Mouse (Mus musculus): ENCODE results near the gene Zc3hav1. TPM values are rescaled to one million over a fixed set of nuclear protein-coding genes. Genes with fewer than 3 reads are reported as not detected.

Zc3hav1 gene
- polyA plus RNA-seq, 1 experiment from 2014 or later, result 23.4 TPM

- ATAC-seq (ENCODE audit: insufficient read depth), result peak; percentile 16; the same call in 1 of the 2 replicates
- Histone ChIP-seq H3K4me1 (replicated peaks) (peaks cover 63% of the 10 kb centered on the region), H3K27ac (replicated peaks) (peak overlapping the region; percentile 100; the same call in 1 of the 2 replicates), H3K4me3 (replicated peaks) (no peak overlapping the region), H3K27me3 (no peaks in the 10 kb centered on the region), H3K9me3 (replicated peaks) (no peaks in the 10 kb centered on the region), H3K9ac (no peak overlapping the region), H3K36me3 (replicated peaks) (peaks cover 78% of the 10 kb centered on the region), H3K4me2 (no peak overlapping the region)
- WGBS (ENCODE audit: insufficient replicate concordance), result 76% methylated on average over 6 of the region's 6 CpGs
These were observed 16.5 kb downstream of the Zc3hav1 start for GRCm38 (mm10) chr6:38337951-38338350.

GRCm38 (mm10) chr6:38337166-38337705, 17.2 kb downstream of the Zc3hav1 start:
- 86% methylated on average over 4 of the region's 4 CpGs for WGBS (ENCODE audit: insufficient replicate concordance)

GRCm38 (mm10) chr6:38335264-38335663, 19.1 kb downstream of the Zc3hav1 start:
- peaks cover 40% of the 10 kb centered on the region for H3K4me1 ChIP-seq (replicated peaks)
- H3K4me2 ChIP-seq, result no peak overlapping the region
- peaks cover 100% of the 10 kb centered on the region for H3K36me3 ChIP-seq (replicated peaks)
- no peaks in the 10 kb centered on the region for H3K27me3 ChIP-seq
- no peaks in the 10 kb centered on the region for H3K9me3 ChIP-seq (replicated peaks)
- no peak overlapping the region for H3K9ac ChIP-seq
- 81% methylated on average over 6 of the region's 6 CpGs for WGBS (ENCODE audit: insufficient replicate concordance)
- H3K27ac ChIP-seq (replicated peaks), result 0 out of 2 replicates have a peak overlapping the region, but pooled peaks have one; percentile 7
- no peak overlapping the region for H3K4me3 ChIP-seq (replicated peaks)
- no peak for ATAC-seq (ENCODE audit: insufficient read depth)

More at GRCm38 (mm10) chr6:38337166-38337705, 17.2 kb downstream of the Zc3hav1 start:
- Histone ChIP-seq H3K27ac (replicated peaks) (no peak overlapping the region), H3K9me3 (replicated peaks) (no peaks in the 10 kb centered on the region), H3K36me3 (replicated peaks) (peaks cover 85% of the 10 kb centered on the region), H3K4me3 (replicated peaks) (no peak overlapping the region), H3K9ac (no peak overlapping the region), H3K4me1 (replicated peaks) (peaks cover 57% of the 10 kb centered on the region), H3K4me2 (no peak overlapping the region), H3K27me3 (no peaks in the 10 kb centered on the region)
- no peak for ATAC-seq (ENCODE audit: insufficient read depth)

GRCm38 (mm10) chr6:38326596-38326995, 27.8 kb downstream of the Zc3hav1 start:
- Histone ChIP-seq H3K9me3 (replicated peaks) (no peaks in the 10 kb centered on the region), H3K4me3 (replicated peaks) (no peak overlapping the region), H3K9ac (no peak overlapping the region), H3K36me3 (replicated peaks) (peaks cover 98% of the 10 kb centered on the region), H3K4me2 (no peak overlapping the region), H3K27ac (replicated peaks) (no peak overlapping the region; the same call in 1 of the 2 replicates), H3K4me1 (replicated peaks) (no peaks in the 10 kb centered on the region), H3K27me3 (no peaks in the 10 kb centered on the region)
- WGBS (ENCODE audit: insufficient replicate concordance), result 61% methylated on average over 4 of the region's 4 CpGs
- no peak for ATAC-seq (ENCODE audit: insufficient read depth)

GRCm38 (mm10) chr6:38320621-38321020, 33.8 kb downstream of the Zc3hav1 start:
- peaks cover 98% of the 10 kb centered on the region for H3K36me3 ChIP-seq (replicated peaks)
- no peak for ATAC-seq (ENCODE audit: insufficient read depth)

GRCm38 (mm10) chr6:38316050-38316449, 38.4 kb downstream of the Zc3hav1 start:
- Histone ChIP-seq H3K27ac (replicated peaks) (peak overlapping the region; percentile 92), H3K4me3 (replicated peaks) (peak overlapping the region; percentile 17), H3K4me1 (replicated peaks) (peaks cover 30% of the 10 kb centered on the region), H3K9ac (peak overlapping the region; percentile 26), H3K4me2 (peak overlapping the region; percentile 62), H3K9me3 (replicated peaks) (no peaks in the 10 kb centered on the region), H3K36me3 (replicated peaks) (peaks cover 100% of the 10 kb centered on the region), H3K27me3 (no peaks in the 10 kb centered on the region)
- ATAC-seq (ENCODE audit: insufficient read depth), result peak; percentile 93
- WGBS (ENCODE audit: insufficient replicate concordance), result 72% methylated on average over 4 of the region's 4 CpGs

More at GRCm38 (mm10) chr6:38320621-38321020, 33.8 kb downstream of the Zc3hav1 start:
- Histone ChIP-seq H3K4me1 (replicated peaks) (peaks cover 24% of the 10 kb centered on the region), H3K9ac (no peak overlapping the region), H3K4me3 (replicated peaks) (no peak overlapping the region), H3K27me3 (no peaks in the 10 kb centered on the region), H3K4me2 (no peak overlapping the region), H3K9me3 (replicated peaks) (no peaks in the 10 kb centered on the region), H3K27ac (replicated peaks) (no peak overlapping the region)
- 77% methylated on average over 9 of the region's 9 CpGs for WGBS (ENCODE audit: insufficient replicate concordance)

- Histone ChIP-seq H3K36me3 (replicated peaks) (peaks cover 100% of the 10 kb centered on the region), H3K4me1 (replicated peaks) (no peaks in the 10 kb centered on the region), H3K4me3 (replicated peaks) (no peak overlapping the region), H3K27me3 (no peaks in the 10 kb centered on the region), H3K9ac (no peak overlapping the region), H3K9me3 (replicated peaks) (no peaks in the 10 kb centered on the region), H3K4me2 (no peak overlapping the region), H3K27ac (replicated peaks) (peak overlapping the region; percentile 24; the same call in 1 of the 2 replicates)
- no peak for ATAC-seq (ENCODE audit: insufficient read depth)
These were observed 44.7 kb downstream of the Zc3hav1 start for GRCm38 (mm10) chr6:38309741-38310140.

- Histone ChIP-seq H3K4me2 (no peak overlapping the region), H3K27me3 (no peaks in the 10 kb centered on the region), H3K9ac (no peak overlapping the region), H3K4me1 (replicated peaks) (no peaks in the 10 kb centered on the region), H3K36me3 (replicated peaks) (peaks cover 70% of the 10 kb centered on the region), H3K27ac (replicated peaks) (no peak overlapping the region), H3K9me3 (replicated peaks) (no peaks in the 10 kb centered on the region), H3K4me3 (replicated peaks) (no peak overlapping the region)
- ATAC-seq (ENCODE audit: insufficient read depth), result no peak
- 80% methylated on average over 3 of the region's 3 CpGs for WGBS (ENCODE audit: insufficient replicate concordance)
These were observed 49.4 kb downstream of the Zc3hav1 start for GRCm38 (mm10) chr6:38304981-38305380.

GRCm38 (mm10) chr6:38298761-38299401, 55.5 kb downstream of the Zc3hav1 start, which contains the start of gene Zc3hav1l:
Zc3hav1l (minus strand) TSS chr6:38299259.
- WGBS (ENCODE audit: insufficient replicate concordance), result under 1% methylated on average over 70 of the region's 70 CpGs
- peaks cover 26% of the 10 kb centered on the region for H3K36me3 ChIP-seq (replicated peaks)
- H3K27ac ChIP-seq (replicated peaks), result peak within 1 kb of the TSS; percentile 70

GRCm38 (mm10) chr6:38298246-38298635, 56.2 kb downstream of the Zc3hav1 start:
- 0% methylated on average over 10 of the region's 10 CpGs for WGBS (ENCODE audit: insufficient replicate concordance)
- H3K9me3 ChIP-seq (replicated peaks), result no peaks in the 10 kb centered on the region
- H3K36me3 ChIP-seq (replicated peaks), result peaks cover 23% of the 10 kb centered on the region
- H3K27me3 ChIP-seq, result 0 out of 2 replicates have a peak, but pooled peaks cover 6% of the 10 kb centered on the region
- peak overlapping the region; percentile 70; the same call in 1 of the 2 replicates for H3K27ac ChIP-seq (replicated peaks)
- no peak for ATAC-seq (ENCODE audit: insufficient read depth)
- peak overlapping the region; percentile 64; the same call in 1 of the 2 replicates for H3K9ac ChIP-seq
- H3K4me3 ChIP-seq (replicated peaks), result peak overlapping the region; percentile 71
- H3K4me1 ChIP-seq (replicated peaks), result peaks cover 23% of the 10 kb centered on the region
- H3K4me2 ChIP-seq, result peak overlapping the region; percentile 82

More at GRCm38 (mm10) chr6:38298761-38299401, 55.5 kb downstream of the Zc3hav1 start, which contains the start of gene Zc3hav1l:
- peak; percentile 87 for ATAC-seq (ENCODE audit: insufficient read depth)
- Histone ChIP-seq H3K9ac (peak within 1 kb of the TSS; percentile 64), H3K4me2 (peak within 1 kb of the TSS; percentile 82), H3K27me3 (0 out of 2 replicates have a peak, but pooled peaks cover 6% of the 10 kb centered on the region), H3K9me3 (replicated peaks) (no peaks in the 10 kb centered on the region), H3K4me3 (replicated peaks) (peak within 1 kb of the TSS; percentile 71), H3K4me1 (replicated peaks) (peaks cover 23% of the 10 kb centered on the region)

- no peak for ATAC-seq (ENCODE audit: insufficient read depth)
- Histone ChIP-seq H3K4me2 (peak overlapping the region; percentile 82), H3K36me3 (replicated peaks) (peaks cover 24% of the 10 kb centered on the region), H3K9me3 (replicated peaks) (no peaks in the 10 kb centered on the region), H3K27me3 (0 out of 2 replicates have a peak, but pooled peaks cover 6% of the 10 kb centered on the region), H3K4me1 (replicated peaks) (peaks cover 23% of the 10 kb centered on the region), H3K27ac (replicated peaks) (0 out of 2 replicates have a peak overlapping the region, but pooled peaks have one; percentile 70), H3K4me3 (replicated peaks) (peak overlapping the region; percentile 71), H3K9ac (no peak overlapping the region)
- 55% methylated on average over 12 of the region's 12 CpGs for WGBS (ENCODE audit: insufficient replicate concordance)
These were observed 56.7 kb downstream of the Zc3hav1 start for GRCm38 (mm10) chr6:38297580-38298245.
